Mouse (Mus musculus) limb, embryonic 14.5 days (tissue): ENCODE data around the gene B3galt1. TPM values are rescaled to one million over a fixed set of nuclear protein-coding genes. Genes with fewer than 3 reads are reported as not detected.

Experiments used
- ATAC-seq: fragments of 200-750 bp; cut with Nextera tagmentation; 2 replicates; pipeline ENCODE4 v1.8.0; 2017; ENCODE audit warnings: low read depth, moderate number of reproducible peaks, moderate TSS enrichment; ENCODE audit not compliant: low FRiP score
- DNase-seq: peaks from one replicate; pipeline ENCODE4 v3.0.0-alpha.2; 2015; ENCODE audit warnings: low spot score
- H3K27ac ChIP-seq: fragments of 300-500 bp; sonication (generic); replicated peaks from 2 replicates; pipeline ENCODE4 v1.5.1; 2014; ENCODE audit warnings: low read depth, mild to moderate bottlenecking, low read length, moderate library complexity, mixed read lengths
- H3K27me3 ChIP-seq: fragments of 300-500 bp; sonication (generic); 2 replicates; pipeline ENCODE4 v1.6.1; 2014; ENCODE audit warnings: low read length, mixed read lengths; ENCODE audit not compliant: control insufficient read depth, insufficient read depth
- H3K36me3 ChIP-seq: fragments of 300-500 bp; sonication (generic); 2 replicates; pipeline ENCODE4 v1.6.1; 2014; ENCODE audit warnings: mild to moderate bottlenecking, low read length, moderate library complexity, mixed read lengths; ENCODE audit not compliant: control insufficient read depth, insufficient read depth
- H3K4me1 ChIP-seq: fragments of 300-500 bp; sonication (generic); 2 replicates; pipeline ENCODE4 v1.6.1; 2014; ENCODE audit warnings: antibody characterized with exemption, low read length, mixed read lengths; ENCODE audit not compliant: control insufficient read depth, insufficient read depth
- H3K4me2 ChIP-seq: fragments of 300-500 bp; sonication (generic); replicated peaks from 2 replicates; pipeline ENCODE4 v1.6.1; 2014; ENCODE audit warnings: low read depth, mild to moderate bottlenecking, low read length, moderate library complexity; ENCODE audit not compliant: severe bottlenecking
- H3K4me3 ChIP-seq: fragments of 300-500 bp; sonication (generic); replicated peaks from 2 replicates; pipeline ENCODE4 v1.5.1; 2014; ENCODE audit warnings: low read length
- H3K9ac ChIP-seq: fragments of 300-500 bp; sonication (generic); 2 replicates; pipeline ENCODE4 v1.6.1; 2014; ENCODE audit warnings: mild to moderate bottlenecking, low read depth, low read length, moderate library complexity; ENCODE audit not compliant: severe bottlenecking
- H3K9me3 ChIP-seq: fragments of 300-500 bp; sonication (generic); 2 replicates; pipeline ENCODE4 v1.6.1; 2016; ENCODE audit warnings: low read length; ENCODE audit not compliant: control insufficient read depth
- POLR2A ChIP-seq: fragments of 200-500 bp; IDR thresholded peaks from 2 replicates; pipeline ENCODE4 v1.8.0; 2012; ENCODE audit warnings: inconsistent platforms, mild to moderate bottlenecking, moderate library complexity, borderline replicate concordance; ENCODE audit not compliant: insufficient read depth, insufficient read length; ENCODE audit errors: extremely low read depth
- WGBS: fragments of 180-500 bp; shearing (Covaris S2); extraction: QIAGEN DNeasy Blood & Tissue Kit; methylation state at CpG from one replicate; pipeline ENCODE4 v1.1.7; 2014; 5-methylcytosine and 5-hydroxymethylcytosine counted together
- polyA plus RNA-seq, 2 experiments: library from polyadenylated mRNA; depleted of rRNA in 1 of 2; stranded (reverse) in 1 of 2; unstranded in 1 of 2; fragments of >200 nt; fragmentation: Nextera tagmentation in 1 of 2; extraction: Ambion mirVana in 1 of 2; gene quantifications; 2 replicates each; pipeline versions ENCODE4 v1.2.1 to v1.2.3; 2012 to 2014

Gene B3galt1
- polyA plus RNA-seq, 2 experiments, result 2.5 to 8.1 TPM

GRCm38 (mm10) chr2:68028811-68029210 is 463.1 kb downstream of the B3galt1 start:
- no peak for DNase-seq
- no peaks in the 10 kb centered on the region for H3K36me3 ChIP-seq
- 91% methylated on average over 2 of the region's 2 CpGs for WGBS
- TF ChIP-seq POLR2A, result no peak
- H3K4me1 ChIP-seq, result no peaks in the 10 kb centered on the region
- no peaks in the 10 kb centered on the region for H3K27me3 ChIP-seq
- H3K9ac ChIP-seq, result no peak overlapping the region
- H3K4me2 ChIP-seq, result no peak overlapping the region
- no peak for ATAC-seq
- H3K9me3 ChIP-seq, result no peaks in the 10 kb centered on the region
- no peak overlapping the region for H3K4me3 ChIP-seq
- no peak overlapping the region for H3K27ac ChIP-seq

GRCm38 (mm10) chr2:68034711-68035110 is 469.0 kb downstream of the B3galt1 start:
- no peaks in the 10 kb centered on the region for H3K27me3 ChIP-seq
- DNase-seq (no peak), ATAC-seq (no peak)
- H3K9me3 ChIP-seq, result no peaks in the 10 kb centered on the region
- no peaks in the 10 kb centered on the region for H3K36me3 ChIP-seq
- H3K9ac ChIP-seq, result no peak overlapping the region
- H3K4me1 ChIP-seq, result no peaks in the 10 kb centered on the region
- no peak overlapping the region for H3K4me3 ChIP-seq
- 72% methylated on average over 3 of the region's 3 CpGs for WGBS
- no peak for TF ChIP-seq POLR2A
- H3K27ac ChIP-seq, result no peak overlapping the region
- H3K4me2 ChIP-seq, result no peak overlapping the region

- H3K4me1 ChIP-seq, result no peaks in the 10 kb centered on the region
- H3K36me3 ChIP-seq, result no peaks in the 10 kb centered on the region
- no peaks in the 10 kb centered on the region for H3K27me3 ChIP-seq
- H3K9me3 ChIP-seq, result no peaks in the 10 kb centered on the region
- no peak overlapping the region for H3K4me3 ChIP-seq
- H3K9ac ChIP-seq, result no peak overlapping the region
- ATAC-seq, result no peak
- whole genome bisulfite sequencing, result 83% methylated on average over 5 of the region's 5 CpGs
- no peak overlapping the region for H3K27ac ChIP-seq
- no peak overlapping the region for H3K4me2 ChIP-seq
- no peak for DNase-seq
- no peak for TF ChIP-seq POLR2A
Observed at GRCm38 (mm10) chr2:68040752-68041151, 475.1 kb downstream of the B3galt1 start.

- DNase-seq (no peak), ATAC-seq (no peak)
- Histone ChIP-seq H3K36me3 (no peaks in the 10 kb centered on the region), H3K9me3 (no peaks in the 10 kb centered on the region), H3K27ac (no peak overlapping the region), H3K4me1 (no peaks in the 10 kb centered on the region), H3K9ac (no peak overlapping the region), H3K4me2 (no peak overlapping the region), H3K4me3 (no peak overlapping the region), H3K27me3 (no peaks in the 10 kb centered on the region)
- TF ChIP-seq POLR2A, result no peak
- 89% methylated on average over 6 of the region's 6 CpGs for WGBS
Observed at GRCm38 (mm10) chr2:68052481-68052880, 486.8 kb downstream of the B3galt1 start.

GRCm38 (mm10) chr2:68053243-68053642 is 487.6 kb downstream of the B3galt1 start:
- DNase-seq, result no peak
- H3K4me1 ChIP-seq, result no peaks in the 10 kb centered on the region
- H3K27me3 ChIP-seq, result no peaks in the 10 kb centered on the region
- 67% methylated on average over 3 of the region's 3 CpGs for WGBS
- H3K9me3 ChIP-seq, result no peaks in the 10 kb centered on the region
- TF ChIP-seq POLR2A, result no peak
- ATAC-seq, result no peak
- no peaks in the 10 kb centered on the region for H3K36me3 ChIP-seq
- no peak overlapping the region for H3K27ac ChIP-seq
- H3K9ac ChIP-seq, result no peak overlapping the region
- no peak overlapping the region for H3K4me2 ChIP-seq
- no peak overlapping the region for H3K4me3 ChIP-seq

GRCm38 (mm10) chr2:68061341-68061740 is 495.7 kb downstream of the B3galt1 start:
- WGBS, result 47% methylated on average over 4 of the region's 4 CpGs
- peak; percentile 7 for DNase-seq
- H3K9me3 ChIP-seq, result no peaks in the 10 kb centered on the region
- no peaks in the 10 kb centered on the region for H3K36me3 ChIP-seq
- H3K4me1 ChIP-seq, result no peaks in the 10 kb centered on the region
- no peak overlapping the region for H3K4me2 ChIP-seq
- no peak for TF ChIP-seq POLR2A
- no peak for ATAC-seq
- H3K27me3 ChIP-seq, result no peaks in the 10 kb centered on the region
- no peak overlapping the region for H3K4me3 ChIP-seq
- no peak overlapping the region for H3K9ac ChIP-seq
- H3K27ac ChIP-seq, result no peak overlapping the region
